Mouse (Mus musculus) MEL (cell line): ENCODE results near the gene Psors1c2. TPM values are rescaled to one million over a fixed set of nuclear protein-coding genes. Genes with fewer than 3 reads are reported as not detected.
A peak's percentile ranks its signal among the peaks of the same experiment; 100 is the strongest.

ENCODE experiments used
- DNase-seq: peaks from one replicate; pipeline ENCODE4 v3.0.0; 2011; ENCODE audit warnings: low read depth, low spot score
- H3K27ac ChIP-seq: 2 replicates; pipeline ENCODE4 v1.5.1; 2012; ENCODE audit warnings: low read depth, mild to moderate bottlenecking, control low read depth, low read length, moderate library complexity; ENCODE audit not compliant: control insufficient read depth
- H3K27me3 ChIP-seq, 2 experiments: fragments of 150-350 bp in 1 of 2; sonication (generic) in 1 of 2; 2 replicates each; pipeline ENCODE4 v1.6.1; 2012; ENCODE audit warnings: low read length in 2 of 2, mild to moderate bottlenecking in 2 of 2, improper control_type of control experiment in 1 of 2, moderate library complexity in 1 of 2; ENCODE audit not compliant: insufficient read depth in 2 of 2, control insufficient read depth in 1 of 2
- H3K36me3 ChIP-seq, 2 experiments: 2 replicates each; pipeline ENCODE4 v1.6.1; 2012 to 2014; ENCODE audit warnings: low read length in 2 of 2, improper control_type of control experiment in 1 of 2, inconsistent platforms in 1 of 2, mild to moderate bottlenecking in 1 of 2; ENCODE audit not compliant: insufficient read depth in 2 of 2, control insufficient read depth in 1 of 2
- H3K4me1 ChIP-seq, 2 experiments: fragments of 150-350 bp in 1 of 2; sonication (generic) in 1 of 2; 2 replicates each; pipeline ENCODE4 v1.6.1; 2012; ENCODE audit warnings: low read length in 2 of 2, improper control_type of control experiment in 1 of 2, mild to moderate bottlenecking in 1 of 2; ENCODE audit not compliant: insufficient read depth in 2 of 2, control insufficient read depth in 1 of 2
- H3K4me3 ChIP-seq, 2 experiments: fragments of 150-350 bp in 1 of 2; sonication (generic) in 1 of 2; 2 replicates each; pipeline ENCODE4 v1.5.1; 2012; ENCODE audit warnings: low read depth in 2 of 2, low read length in 2 of 2, mild to moderate bottlenecking in 2 of 2, moderate library complexity in 2 of 2, control low read depth in 1 of 2, improper control_type of control experiment in 1 of 2; ENCODE audit not compliant: control insufficient read depth in 1 of 2, insufficient read depth in 1 of 2
- H3K79me2 ChIP-seq: 2 replicates; pipeline ENCODE4 v1.6.1; 2012; ENCODE audit warnings: mild to moderate bottlenecking, low read length, moderate library complexity; ENCODE audit not compliant: control insufficient read depth, poor library complexity, insufficient read depth
- H3K9ac ChIP-seq: 2 replicates; pipeline ENCODE4 v1.6.1; 2012; ENCODE audit warnings: low read depth, mild to moderate bottlenecking, control low read depth, low read length, moderate library complexity; ENCODE audit not compliant: control insufficient read depth, poor library complexity, severe bottlenecking
- H3K9me3 ChIP-seq: fragments of 150-350 bp; sonication (generic); replicated peaks from 2 replicates; pipeline ENCODE4 v1.6.1; 2012; ENCODE audit warnings: mild to moderate bottlenecking, low read length, improper control_type of control experiment, moderate library complexity; ENCODE audit not compliant: insufficient read depth
- CHD2 ChIP-seq: IDR thresholded peaks from 2 replicates; pipeline ENCODE4 v1.6.1; 2011; ENCODE audit warnings: low read length, improper control_type of control experiment
- CTCF ChIP-seq, 3 experiments: IDR thresholded peaks in 2 of 3; conservative IDR thresholded peaks in 1 of 3; 2 replicates each; pipeline ENCODE4 v1.5.1; 2011 to 2012; ENCODE audit warnings: low read length in 3 of 3, low read depth in 2 of 3, mild to moderate bottlenecking in 2 of 3, improper control_type of control experiment in 1 of 3, inconsistent platforms in 1 of 3, mixed read lengths in 1 of 3, moderate library complexity in 1 of 3; ENCODE audit not compliant: control insufficient read depth in 1 of 3, insufficient read depth in 1 of 3, poor library complexity in 1 of 3, severe bottlenecking in 1 of 3
- EP300 ChIP-seq, 2 experiments: IDR thresholded peaks; 2 replicates each; pipeline ENCODE4 v1.6.1; 2011; ENCODE audit warnings: improper control_type of control experiment in 2 of 2, low read length in 2 of 2, low read depth in 1 of 2, mild to moderate bottlenecking in 1 of 2
- JUND ChIP-seq: IDR thresholded peaks from 2 replicates; pipeline ENCODE4 v1.6.1; 2011; ENCODE audit warnings: low read depth, mild to moderate bottlenecking, improper control_type of control experiment, low read length
- MAX ChIP-seq: IDR thresholded peaks from 2 replicates; pipeline ENCODE4 v1.6.1; 2011; ENCODE audit warnings: low read length, improper control_type of control experiment
- MEF2A ChIP-seq: IDR thresholded peaks from 2 replicates; pipeline ENCODE4 v1.6.1; 2014; ENCODE audit warnings: low read depth, mild to moderate bottlenecking, inconsistent platforms, low read length, improper control_type of control experiment; ENCODE audit not compliant: poor library complexity, insufficient replicate concordance, severe bottlenecking; ENCODE audit errors: extremely low read depth
- MXI1 ChIP-seq: IDR thresholded peaks from 2 replicates; pipeline ENCODE4 v1.6.1; 2011; ENCODE audit warnings: mild to moderate bottlenecking, low read depth, low read length, improper control_type of control experiment
- MYC ChIP-seq: IDR thresholded peaks from 2 replicates; pipeline ENCODE4 v1.6.1; 2011; ENCODE audit warnings: low read depth, mild to moderate bottlenecking, low read length, improper control_type of control experiment, moderate library complexity
- NELFE ChIP-seq: IDR thresholded peaks from 2 replicates; pipeline ENCODE4 v1.6.1; 2011; ENCODE audit warnings: low read depth, low read length, improper control_type of control experiment
- POLR2AphosphoS5 ChIP-seq: IDR thresholded peaks from 2 replicates; pipeline ENCODE4 v1.6.1; 2012; ENCODE audit warnings: low read depth, borderline replicate concordance, mild to moderate bottlenecking, inconsistent platforms, low read length, moderate library complexity, mixed read lengths
- RAD21 ChIP-seq: IDR thresholded peaks from 2 replicates; pipeline ENCODE4 v1.6.1; 2011; ENCODE audit warnings: mild to moderate bottlenecking, low read depth, low read length, improper control_type of control experiment
- TAL1 ChIP-seq: IDR thresholded peaks from 2 replicates; pipeline ENCODE4 v1.6.1; 2012; ENCODE audit warnings: mild to moderate bottlenecking, inconsistent platforms, low read length, moderate library complexity, mixed read lengths
- ZC3H11A ChIP-seq: IDR thresholded peaks from 2 replicates; pipeline ENCODE4 v1.6.1; 2012; ENCODE audit warnings: low read depth, mild to moderate bottlenecking, inconsistent platforms, low read length, improper control_type of control experiment
- polyA plus RNA-seq, 2 experiments: library from polyadenylated mRNA; stranded (reverse) in 1 of 2; unstranded in 1 of 2; fragments of >175 nt in 1 of 2; fragments of >200 nt in 1 of 2; gene quantifications; 2 replicates each; pipeline versions ENCODE4 v1.2.1 to v1.2.4; 2012; ENCODE audit warnings: low replicate concordance in 2 of 2, low read depth in 1 of 2; ENCODE audit not compliant: insufficient read length in 2 of 2, insufficient read depth in 1 of 2, missing spikeins in 1 of 2
- total RNA-seq: library from RNA; depleted of rRNA; stranded (reverse); fragments of 300-350 nt; gene quantifications from 2 replicates; pipeline ENCODE4 v1.2.3, GENCODE M21; 2012

Gene Psors1c2
- total and polyA plus RNA-seq, 3 experiments = 0.27 to 1.3 TPM; not detected in 1

DNA sequence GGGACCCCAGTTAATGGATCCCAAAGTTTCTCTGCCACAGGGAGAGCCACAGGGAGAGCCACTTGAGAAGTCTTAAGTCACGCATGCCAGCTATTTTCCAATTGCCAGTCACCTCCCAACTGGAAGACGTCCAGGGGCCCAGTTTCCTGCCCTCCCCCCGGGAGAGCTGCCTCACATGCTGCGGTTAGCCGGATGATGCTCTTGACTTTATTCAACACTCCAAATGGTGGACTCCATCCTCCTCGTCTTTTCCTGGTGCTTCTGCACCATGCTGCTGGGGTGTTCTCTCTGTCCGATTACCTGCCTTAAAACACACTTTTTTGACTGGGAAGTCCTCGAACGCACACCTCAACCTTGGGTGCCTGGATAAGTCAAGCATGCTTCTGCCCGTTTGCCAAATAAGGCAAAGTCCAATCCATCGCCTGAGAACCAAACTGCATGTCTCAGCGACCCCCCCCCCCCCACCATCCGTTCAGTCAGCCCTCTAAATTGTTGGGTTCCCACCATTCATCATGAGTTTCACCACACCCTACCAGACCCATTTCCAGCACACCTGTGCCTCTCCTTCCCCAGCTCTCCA is 23.3 kb downstream of the Psors1c2 start:
- no peak overlapping the region for H3K27ac ChIP-seq
- no peak for DNase-seq
- peaks cover 0 to 6% of the 10 kb centered on the region in 2 experiments; a peak in 1 of 4 replicates for H3K4me1 ChIP-seq
- no peaks in the 10 kb centered on the region; a peak in 1 of 4 replicates for H3K27me3 ChIP-seq
- H3K79me2 ChIP-seq = no peaks in the 10 kb centered on the region
- no peak for TF ChIP-seq JUND
- TF ChIP-seq, all 39 proteins: peak for 0
- no peak overlapping the region for H3K4me3 ChIP-seq
- no peak overlapping the region for H3K9ac ChIP-seq
- H3K9me3 ChIP-seq = no peaks in the 10 kb centered on the region
- H3K36me3 ChIP-seq = no peaks in the 10 kb centered on the region

DNA sequence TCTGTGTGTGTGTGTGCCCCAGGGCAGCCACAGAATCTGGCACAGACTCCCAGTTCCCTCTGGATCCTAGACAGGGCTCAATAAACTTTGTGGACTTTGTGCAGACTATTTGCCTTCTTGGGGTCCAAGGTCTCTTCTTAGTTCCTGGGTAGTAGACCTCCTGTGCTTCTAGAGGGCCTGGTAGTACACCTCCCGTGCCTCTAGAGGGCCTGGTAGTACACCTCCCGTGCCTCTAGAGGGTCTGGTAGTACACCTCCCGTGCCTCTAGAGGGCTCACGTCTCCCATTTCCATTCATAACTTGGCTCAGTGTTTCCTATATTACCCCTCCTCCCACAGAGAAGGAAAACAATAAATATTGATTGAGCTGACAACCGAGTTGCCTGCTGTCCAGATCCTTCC is 23.8 kb downstream of the Psors1c2 start:
- Histone ChIP-seq H3K9me3 (no peaks in the 10 kb centered on the region), H3K36me3 (no peaks in the 10 kb centered on the region), H3K27me3 (no peaks in the 10 kb centered on the region; a peak in 1 of 4 replicates), H3K4me1 (peaks cover 0 to 6% of the 10 kb centered on the region in 2 experiments; a peak in 1 of 4 replicates), H3K79me2 (no peaks in the 10 kb centered on the region), H3K27ac (no peak overlapping the region), H3K9ac (no peak overlapping the region), H3K4me3 (no peak overlapping the region)
- TF ChIP-seq MXI1 = no peak
- TF ChIP-seq POLR2AphosphoS5 = no peak
- TF ChIP-seq CTCF (IDR thresholded peaks at IDR 0.05 in 2 of 3, conservative IDR thresholded peaks at IDR 0.05 in 1 of 3; ENCODE audit: control insufficient read depth in 1 of 3, insufficient read depth in 1 of 3, low read depth in 2 of 3, low read length in 3 of 3, poor library complexity in 1 of 3, severe bottlenecking in 1 of 3) = peak; percentile 64 to 92 (median 81)
- DNase-seq = peak; percentile 56

DNA sequence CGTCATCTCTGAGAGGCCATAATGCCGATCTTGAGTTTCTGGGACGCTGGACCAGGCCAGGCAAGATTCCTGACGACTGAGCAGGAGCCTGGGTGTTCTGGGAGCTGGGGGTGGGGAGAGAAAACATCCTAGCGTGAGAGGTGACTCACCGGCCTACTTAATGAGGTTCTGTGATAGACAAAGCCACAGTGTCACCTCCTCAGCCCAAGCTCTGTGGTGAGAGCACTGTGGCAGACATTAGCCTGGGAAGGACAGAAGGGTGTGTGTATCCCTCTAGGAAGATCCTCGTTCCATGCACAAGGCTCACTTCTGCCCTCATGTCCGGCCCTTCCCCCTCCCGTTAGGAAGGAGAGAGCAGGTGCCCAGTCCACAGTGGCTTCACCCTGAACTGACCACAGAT is 24.4 kb downstream of the Psors1c2 start:
- DNase-seq = no peak
- Histone ChIP-seq H3K9me3 (no peaks in the 10 kb centered on the region), H3K27me3 (no peaks in the 10 kb centered on the region; a peak in 2 of 4 replicates), H3K4me3 (no peak overlapping the region), H3K79me2 (no peaks in the 10 kb centered on the region), H3K36me3 (no peaks in the 10 kb centered on the region), H3K27ac (no peak overlapping the region), H3K4me1 (peaks cover 0 to 6% of the 10 kb centered on the region in 2 experiments; a peak in 1 of 4 replicates), H3K9ac (no peak overlapping the region)
- TF ChIP-seq NELFE (no peak), JUND (no peak), CHD2 (no peak), MYC (no peak), MEF2A (no peak)

DNA sequence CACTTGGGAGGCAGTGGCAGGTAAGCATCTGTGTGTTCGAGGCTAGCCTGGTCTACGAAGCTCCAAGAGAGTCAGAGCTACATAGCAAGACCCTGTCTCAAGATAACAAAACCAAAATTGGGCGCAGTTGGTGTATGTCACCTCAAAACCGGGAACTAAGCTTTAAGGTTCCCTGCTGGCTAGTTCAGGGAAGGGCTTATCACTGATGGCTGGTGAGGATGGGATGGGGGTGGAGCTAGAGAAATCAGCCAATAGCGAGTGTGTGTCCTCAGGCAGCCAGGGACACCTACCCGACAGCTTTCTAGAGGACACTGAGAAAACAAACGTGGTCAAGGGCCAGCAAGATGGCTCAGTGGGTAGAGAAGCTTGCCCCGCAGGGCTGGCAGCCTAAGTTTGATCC is 25.2 kb downstream of the Psors1c2 start:
- Histone ChIP-seq H3K27ac (no peak overlapping the region), H3K36me3 (no peaks in the 10 kb centered on the region), H3K4me1 (peaks cover 0 to 6% of the 10 kb centered on the region in 2 experiments; a peak in 1 of 4 replicates), H3K9me3 (no peaks in the 10 kb centered on the region), H3K4me3 (no peak overlapping the region), H3K9ac (no peak overlapping the region), H3K27me3 (no peaks in the 10 kb centered on the region; a peak in 2 of 4 replicates), H3K79me2 (no peaks in the 10 kb centered on the region)
- TF ChIP-seq ZC3H11A (no peak), MAX (no peak), TAL1 (no peak), MXI1 (no peak), EP300 (IDR thresholded peaks at IDR 0.05; ENCODE audit: low read depth in 1 of 2, low read length in 2 of 2) (no peak), RAD21 (no peak), MEF2A (no peak), CTCF (IDR thresholded peaks at IDR 0.05 in 2 of 3, conservative IDR thresholded peaks at IDR 0.05 in 1 of 3; ENCODE audit: control insufficient read depth in 1 of 3, insufficient read depth in 1 of 3, low read depth in 2 of 3, low read length in 3 of 3, poor library complexity in 1 of 3, severe bottlenecking in 1 of 3) (no peak)
- DNase-seq = peak; percentile 42
